1 mouse cellular context compared by ENCODE assay signal in genomic region chr4:155832321-155832720, GRCm38 (mm10).
TF ChIP-seq lines count a peak whose summit lies in the region.

No protein-coding gene starts in this region.

TF ChIP-seq in ES-E14, 5 proteins besides CTCF, POLR2A, EP300 and RAD21 (continued from another document):
- no peak for TF ChIP-seq ZC3H11A (IDR thresholded peaks at IDR 0.05; ENCODE audit: borderline replicate concordance, low read depth, low read length)
- TF ChIP-seq ZNF384 (IDR thresholded peaks at IDR 0.05; ENCODE audit: low read depth, low read length), result no peak
